Mouse (Mus musculus) spleen, adult 2 months (tissue): ENCODE results near the gene Pphln1.

Experiments used
- CTCF ChIP-seq: fragments of 200-500 bp; IDR thresholded peaks from 2 replicates; pipeline ENCODE4 v1.5.1; 2011; ENCODE audit warnings: mild to moderate bottlenecking, inconsistent platforms; ENCODE audit not compliant: insufficient read depth, insufficient read length, insufficient replicate concordance; ENCODE audit errors: extremely low read depth
- POLR2A ChIP-seq: fragments of 200-500 bp; IDR thresholded peaks from 2 replicates; pipeline ENCODE4 v1.6.1; 2011; ENCODE audit warnings: low read depth, low read length, inconsistent platforms

GRCm38 (mm10) chr15:93477729-93478128, 79.6 kb downstream of the Pphln1 start:
- no peak for TF ChIP-seq POLR2A
- TF ChIP-seq CTCF, result no peak
